Mouse (Mus musculus) urinary bladder, postnatal 4 days (tissue): ENCODE measurements around the gene Ccdc162.

Source experiments
- DNase-seq, 2 experiments: peaks; one replicate each; pipeline ENCODE4 v3.0.0; 2021 to 2022; ENCODE audit warnings: low spot score in 2 of 2

Gene Ccdc162

GRCm38 (mm10) chr10:41716029-41716897 lies at the start of gene Ccdc162:
Gene Ccdc162 (minus strand): TSS chr10:41716634.
- no peak for DNase-seq

GRCm38 (mm10) chr10:41765586-41765985 lies 49.2 kb upstream of the Ccdc162 start:
- DNase-seq: peak in 1 of 2 experiments; percentile 23

GRCm38 (mm10) chr10:41763741-41764385 lies 47.4 kb upstream of the Ccdc162 start:
- DNase-seq: no peak

GRCm38 (mm10) chr10:41760866-41761265 lies 44.4 kb upstream of the Ccdc162 start:
- DNase-seq: no peak

GRCm38 (mm10) chr10:41758041-41758440 lies 41.6 kb upstream of the Ccdc162 start:
- no peak for DNase-seq

GRCm38 (mm10) chr10:41757226-41757625 lies 40.8 kb upstream of the Ccdc162 start:
- no peak for DNase-seq

GRCm38 (mm10) chr10:41751867-41752480 lies 35.5 kb upstream of the Ccdc162 start:
- DNase-seq: no peak

- DNase-seq: no peak
Measured at GRCm38 (mm10) chr10:41749306-41749705, 32.9 kb upstream of the Ccdc162 start.

- no peak for DNase-seq
Measured at GRCm38 (mm10) chr10:41746554-41746953, 30.1 kb upstream of the Ccdc162 start.

- no peak for DNase-seq
Measured at GRCm38 (mm10) chr10:41744006-41744405, 27.6 kb upstream of the Ccdc162 start.

- DNase-seq: no peak
Measured at GRCm38 (mm10) chr10:41740221-41740620, 23.8 kb upstream of the Ccdc162 start.

GRCm38 (mm10) chr10:41737245-41737644 lies 20.8 kb upstream of the Ccdc162 start:
- no peak for DNase-seq

GRCm38 (mm10) chr10:41735398-41735797 lies 19.0 kb upstream of the Ccdc162 start:
- DNase-seq: no peak

GRCm38 (mm10) chr10:41733214-41733613 lies 16.8 kb upstream of the Ccdc162 start:
- no peak for DNase-seq

- DNase-seq: no peak
Measured at GRCm38 (mm10) chr10:41731932-41732331, 15.5 kb upstream of the Ccdc162 start.

- DNase-seq: no peak
Measured at GRCm38 (mm10) chr10:41730746-41731145, 14.3 kb upstream of the Ccdc162 start.

- DNase-seq: no peak
Measured at GRCm38 (mm10) chr10:41726215-41726614, 9.8 kb upstream of the Ccdc162 start.

GRCm38 (mm10) chr10:41719587-41719986 lies 3.2 kb upstream of the Ccdc162 start:
- DNase-seq: no peak

- no peak for DNase-seq
Measured at GRCm38 (mm10) chr10:41715557-41715956, 877 bp downstream of the Ccdc162 start.

GRCm38 (mm10) chr10:41711467-41711866 lies 5.0 kb downstream of the Ccdc162 start:
- DNase-seq: no peak

GRCm38 (mm10) chr10:41710773-41711172 lies 5.7 kb downstream of the Ccdc162 start:
- DNase-seq: no peak

GRCm38 (mm10) chr10:41709341-41709740 lies 7.1 kb downstream of the Ccdc162 start:
- no peak for DNase-seq

GRCm38 (mm10) chr10:41699669-41700068 lies 16.8 kb downstream of the Ccdc162 start:
- DNase-seq: no peak
